Mouse (Mus musculus): Measurements from ENCODE around the gene Trem3.

DNA sequence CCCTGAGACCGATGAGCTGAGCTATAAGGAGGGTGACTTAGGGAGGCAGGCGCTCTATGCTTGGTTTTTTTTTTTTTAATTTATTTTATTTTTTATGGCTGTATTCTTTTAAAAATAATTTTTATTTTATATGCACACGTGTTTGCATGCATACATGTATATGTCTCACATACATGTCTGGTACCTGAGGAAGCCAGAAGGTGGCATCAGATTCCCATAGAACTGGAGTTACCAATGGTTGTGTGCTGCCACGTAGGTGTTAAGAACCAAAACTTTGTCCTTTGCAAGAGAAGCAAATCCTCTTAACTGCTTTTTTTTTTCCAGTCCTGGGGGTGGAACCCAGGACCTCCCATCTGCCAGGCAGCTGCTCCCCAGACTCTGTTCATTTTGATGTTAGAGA is 13.8 kb upstream of the Trem3 start:
- no peak for TF ChIP-seq CTCF (IDR thresholded peaks at IDR 0.05; ENCODE audit: extremely low read depth, insufficient read depth, low read length)
- TF ChIP-seq POLR2A (IDR thresholded peaks at IDR 0.05; ENCODE audit: extremely low read depth, insufficient read depth, low read length), result no peak
